Mouse (Mus musculus) layer of hippocampus, adult 18-20 months (tissue): ENCODE results near the gene Selenow. TPM values are rescaled to one million over a fixed set of nuclear protein-coding genes. Genes with fewer than 3 reads are reported as not detected.

Experiments used
- DNase-seq, 2 experiments: peaks; one replicate each; pipeline ENCODE4 v3.0.0; 2022; ENCODE audit warnings: low spot score in 2 of 2
- long read RNA-seq: library from polyadenylated mRNA; stranded (forward); transcript quantifications from one replicate; pipeline ENCODE4 v2.0.0, GENCODE M21; 2021
- total RNA-seq, 2 experiments: library from RNA; stranded (reverse); gene quantifications; 2 replicates each; pipeline ENCODE4 v1.2.3; 2021

Gene Selenow
- total RNA-seq, result 1,000 to 10,000 TPM; 1,389 to 1,431 TPM
- long read RNA-seq, transcript Selenow-201 (6 exons, 736 nt), result major isoform, 958 of 1,015 reads
- long read RNA-seq, partial matches to known transcripts, result 24 of 1,015 reads
- long read RNA-seq, other reads (novel, unspliced or antisense), result 33 of 1,015 reads

- peak; percentile 90 to 95 for DNase-seq
Measured at GRCm38 (mm10) chr7:15922220-15922773, at the start of gene Selenow. Selenow (minus strand) TSS chr7:15922402.

GRCm38 (mm10) chr7:15969674-15970073 lies 47.5 kb upstream of the Selenow start:
- DNase-seq, result no peak

GRCm38 (mm10) chr7:15968322-15968721 lies 46.1 kb upstream of the Selenow start:
- DNase-seq, result no peak

- peak in 1 of 2 experiments; percentile 66 for DNase-seq
Measured at GRCm38 (mm10) chr7:15967312-15967711, 45.1 kb upstream of the Selenow start, which contains the start of gene Ehd2. Ehd2 (minus strand) TSS chr7:15967567.

- DNase-seq, result no peak
Measured at GRCm38 (mm10) chr7:15966489-15966888, 44.3 kb upstream of the Selenow start.

- DNase-seq, result no peak
Measured at GRCm38 (mm10) chr7:15963798-15964652, 41.8 kb upstream of the Selenow start.

- DNase-seq, result peak; percentile 29 to 46
Measured at GRCm38 (mm10) chr7:15962311-15963288, 40.4 kb upstream of the Selenow start.

GRCm38 (mm10) chr7:15961798-15962197 lies 39.6 kb upstream of the Selenow start:
- DNase-seq, result no peak

GRCm38 (mm10) chr7:15961239-15961638 lies 39.0 kb upstream of the Selenow start:
- no peak for DNase-seq

GRCm38 (mm10) chr7:15960691-15961090 lies 38.5 kb upstream of the Selenow start:
- no peak for DNase-seq

- no peak for DNase-seq
Measured at GRCm38 (mm10) chr7:15956143-15956542, 33.9 kb upstream of the Selenow start.

- no peak for DNase-seq
Measured at GRCm38 (mm10) chr7:15955509-15955908, 33.3 kb upstream of the Selenow start.

GRCm38 (mm10) chr7:15954978-15955443 lies 32.8 kb upstream of the Selenow start:
- DNase-seq, result no peak

- DNase-seq, result no peak
Measured at GRCm38 (mm10) chr7:15954436-15954835, 32.2 kb upstream of the Selenow start.

GRCm38 (mm10) chr7:15953307-15954074 lies 31.3 kb upstream of the Selenow start:
- no peak for DNase-seq

GRCm38 (mm10) chr7:15952416-15952815 lies 30.2 kb upstream of the Selenow start:
- DNase-seq, result no peak

GRCm38 (mm10) chr7:15950008-15950407 lies 27.8 kb upstream of the Selenow start:
- no peak for DNase-seq

- no peak for DNase-seq
Measured at GRCm38 (mm10) chr7:15949216-15949790, 27.1 kb upstream of the Selenow start.

- peak in 1 of 2 experiments; percentile 70 for DNase-seq
Measured at GRCm38 (mm10) chr7:15948381-15948941, 26.3 kb upstream of the Selenow start.
